Mouse (Mus musculus) lung, postnatal 0 days (tissue): ENCODE measurements around the gene Gm37240.

Experiments used
- CTCF ChIP-seq: IDR thresholded peaks from 2 replicates; pipeline ENCODE4 v1.5.1; 2016; ENCODE audit warnings: antibody characterized with exemption, mild to moderate bottlenecking
- EP300 ChIP-seq: IDR thresholded peaks from 2 replicates; pipeline ENCODE4 v1.6.1; 2016; ENCODE audit warnings: antibody characterized with exemption, mild to moderate bottlenecking, control low read depth

- TF ChIP-seq CTCF (no peak), EP300 (no peak)
These were observed 41.0 kb downstream of the Gm37240 start for GRCm38 (mm10) chr3:85846316-85846715.
